Mouse (Mus musculus) gastrocnemius, postnatal 36 days (tissue): ENCODE data around the gene Bicc1. TPM values are rescaled to one million over a fixed set of nuclear protein-coding genes. Genes with fewer than 3 reads are reported as not detected.

Source experiments
- DNase-seq, 2 experiments: peaks; one replicate each; pipeline ENCODE4 v3.0.0; 2022
- intact Hi-C: fragments of 180-260 bp; cut with DNase I; formaldehyde crosslinking; loops from one replicate; pipeline ENCODE4 v1.15.1; 2025
- total RNA-seq, 2 experiments: library from RNA; stranded (reverse); gene quantifications; 2 replicates each; pipeline ENCODE4 v1.2.3; 2021

Gene Bicc1
- total RNA-seq, 2 experiments from 2014 or later = 8.1 to 8.4 TPM

DNA sequence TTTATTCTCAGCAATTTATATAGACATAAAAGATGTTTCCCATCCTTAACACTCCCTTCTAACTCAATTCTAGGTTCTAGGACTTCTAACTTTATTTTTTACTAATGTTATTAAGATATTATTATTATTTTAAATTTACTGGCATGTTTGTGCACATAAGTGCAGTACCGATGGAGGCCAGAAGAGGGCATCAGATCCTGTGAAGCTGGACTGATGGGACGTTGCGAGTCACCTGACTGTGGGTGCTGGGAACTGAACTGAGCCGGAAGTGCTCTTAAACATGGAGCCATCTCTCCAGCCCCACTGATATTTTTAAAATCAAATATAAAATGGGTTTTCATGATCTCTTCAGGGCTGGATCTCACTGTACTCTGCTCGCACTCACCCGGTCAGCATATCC lies 242.8 kb downstream of the Bicc1 start:
- intact Hi-C loops = no loop called here
- DNase-seq = no peak

DNA sequence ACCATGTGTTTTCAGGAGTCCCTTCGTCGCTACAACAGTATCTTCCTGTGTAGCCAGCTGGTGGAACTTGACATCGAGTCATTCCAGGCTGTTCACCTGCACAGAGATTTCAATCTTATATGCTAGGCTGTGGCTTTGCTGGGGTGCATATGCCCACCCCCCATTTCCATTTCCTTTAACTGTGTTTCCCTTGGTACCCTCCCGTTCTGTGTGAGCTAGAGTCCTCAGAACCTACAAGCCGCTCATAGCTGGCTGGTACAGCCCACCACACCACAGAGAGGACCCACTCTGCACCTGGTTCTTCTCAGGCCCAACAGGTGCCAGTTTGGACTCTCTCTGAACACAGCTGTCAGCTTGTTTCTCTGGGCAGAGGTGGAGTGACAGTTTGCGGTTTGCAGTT lies 244.4 kb downstream of the Bicc1 start:
- no peak for DNase-seq
- intact Hi-C loops = no loop called here

DNA sequence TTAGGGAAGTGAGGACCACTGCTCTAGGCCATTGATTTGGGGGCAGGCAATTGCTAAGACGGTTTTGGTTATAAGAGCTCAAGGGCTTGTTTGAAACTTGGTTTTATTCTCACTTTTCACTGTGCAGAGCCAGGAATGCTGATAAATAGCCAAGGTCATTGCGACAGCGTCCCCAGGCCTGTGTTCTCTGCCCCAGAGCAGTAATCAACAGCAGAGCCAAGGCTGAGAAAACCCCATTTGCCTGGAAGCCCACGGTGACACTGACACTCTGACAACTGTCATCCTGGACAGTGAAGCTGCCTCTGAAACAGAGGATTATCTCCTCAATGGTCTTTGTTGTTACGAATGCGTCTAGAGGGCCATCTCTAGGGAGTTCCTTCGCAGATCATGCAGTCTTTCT lies 255.6 kb downstream of the Bicc1 start:
- no peak for DNase-seq
- intact Hi-C loops = no loop called here

DNA sequence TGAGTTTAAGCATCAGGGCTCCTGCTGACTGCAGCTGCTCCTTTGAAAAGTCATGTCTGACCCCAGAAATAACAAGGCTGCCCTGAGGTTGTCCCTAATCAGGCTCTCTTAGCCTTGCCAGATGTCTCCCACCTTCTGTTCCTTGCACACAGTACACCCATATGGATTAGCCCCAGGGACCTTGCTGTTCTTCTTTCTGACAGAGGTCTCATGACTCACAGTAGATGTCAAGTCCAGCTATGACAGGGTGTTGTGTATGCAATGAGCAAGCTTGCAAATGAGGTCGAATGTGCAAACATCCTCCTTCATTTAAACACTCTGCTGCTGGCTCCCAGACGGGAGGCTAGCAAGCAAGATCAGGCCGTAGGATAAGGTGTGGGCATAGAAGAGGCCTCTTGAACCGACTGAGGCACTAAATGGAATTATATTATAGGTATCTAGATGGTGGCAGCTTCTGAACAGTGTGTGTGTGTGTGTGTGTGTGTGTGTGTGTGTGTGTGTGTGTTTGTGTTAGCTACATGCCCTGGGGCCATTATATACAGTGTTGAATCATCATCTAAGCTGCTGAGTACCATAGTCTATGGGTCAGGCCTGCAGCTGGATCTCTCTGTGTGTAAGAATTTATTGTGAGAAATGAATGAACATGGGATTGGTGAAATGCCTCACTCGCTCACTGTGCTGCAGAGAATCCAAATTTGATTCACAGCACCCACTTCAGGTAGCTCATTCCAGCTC lies 256.6 kb downstream of the Bicc1 start:
- intact Hi-C loops = no loop called here
- no peak for DNase-seq

DNA sequence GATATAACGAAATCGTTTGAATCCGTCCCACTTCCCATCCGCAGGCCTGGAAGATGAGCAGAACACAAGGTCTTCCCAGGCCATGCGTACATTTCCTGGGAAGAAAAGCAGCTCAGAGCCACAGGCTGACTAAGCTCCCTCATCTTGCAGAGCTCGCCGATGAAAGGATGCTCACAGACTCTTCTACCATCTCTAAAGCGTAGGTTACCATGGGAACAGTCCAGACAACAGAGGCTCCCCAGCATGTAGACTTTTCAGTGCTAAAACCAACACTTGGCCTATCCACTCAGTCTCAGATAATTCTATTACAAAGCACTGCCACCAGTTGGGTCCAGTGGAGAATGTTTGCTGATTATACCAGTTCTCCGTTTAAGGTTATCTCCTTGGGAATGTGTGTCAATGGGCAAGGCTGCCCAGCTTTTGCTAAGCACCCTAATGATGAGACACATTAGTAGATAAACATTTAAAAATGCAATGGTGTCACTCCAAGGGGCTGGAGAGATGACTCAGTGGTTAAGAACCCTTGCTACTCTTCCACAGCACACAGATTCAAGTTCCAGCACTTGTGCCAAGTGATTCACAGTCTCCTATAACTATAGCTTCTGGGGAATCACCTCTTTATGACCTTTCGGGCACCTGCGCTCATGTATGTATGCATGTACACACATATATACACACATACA lies 258.2 kb downstream of the Bicc1 start:
- DNase-seq = no peak
- intact Hi-C loops = no loop called here

DNA sequence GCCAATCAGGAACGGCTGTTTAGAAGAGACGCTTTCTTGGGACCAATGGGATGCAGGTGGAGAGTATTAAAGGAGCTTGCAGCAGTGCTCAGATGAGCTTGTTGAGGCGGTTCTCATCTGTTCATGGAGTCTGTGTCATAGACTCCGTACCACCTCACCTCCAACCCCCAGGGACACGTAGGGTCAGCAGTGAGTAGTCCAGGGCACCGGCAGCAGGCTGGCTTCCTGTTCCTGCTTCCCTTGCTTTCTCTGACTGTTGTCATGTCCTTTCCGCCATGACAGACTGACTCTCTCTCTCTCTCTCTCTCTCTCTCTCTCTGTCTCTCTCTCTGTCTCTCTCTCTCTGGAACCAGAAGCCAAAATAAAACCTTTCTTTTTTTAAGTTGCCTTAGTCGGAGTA lies 263.6 kb downstream of the Bicc1 start:
- intact Hi-C loops = no loop called here
- DNase-seq = no peak

DNA sequence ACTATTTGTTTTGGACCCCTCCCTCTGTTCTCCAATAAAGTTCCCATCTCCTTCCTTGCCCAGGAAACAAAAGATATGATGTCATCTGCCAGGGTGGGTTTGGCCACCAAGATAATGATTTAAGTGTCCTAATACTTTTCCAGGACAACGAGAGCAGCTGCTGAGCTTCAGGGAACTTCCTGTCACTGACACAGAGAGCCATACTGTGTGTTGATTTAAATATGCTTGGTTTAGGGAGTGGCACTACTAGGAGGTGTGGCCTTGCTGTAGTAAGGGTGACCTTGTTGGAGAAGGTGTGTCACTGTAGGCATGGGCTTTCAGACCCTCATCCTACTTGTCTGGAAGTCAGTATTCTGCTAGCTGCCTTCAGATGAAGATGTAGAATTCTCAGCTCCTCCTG lies 281.5 kb downstream of the Bicc1 start:
- DNase-seq = no peak
- intact Hi-C loops = no loop called here

DNA sequence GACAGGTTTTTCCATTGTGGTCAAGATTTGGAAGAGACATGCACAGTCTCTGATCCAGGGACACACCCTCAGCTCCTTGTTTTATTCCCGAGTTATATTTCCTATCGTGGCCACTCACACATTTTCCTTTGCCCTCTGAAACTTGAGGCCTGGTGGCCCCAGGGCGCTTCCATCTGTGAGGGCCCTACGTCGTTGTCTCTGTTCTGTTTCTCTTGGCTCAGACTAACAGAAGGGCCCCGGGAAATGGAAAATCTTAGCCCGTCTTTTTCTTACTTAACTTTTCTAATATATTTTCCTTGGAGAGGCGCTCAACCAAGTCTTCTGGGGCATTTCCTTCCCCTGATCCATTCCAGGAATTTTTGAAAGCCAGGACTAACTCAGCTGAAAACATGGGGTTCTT lies 281.9 kb downstream of the Bicc1 start:
- intact Hi-C loops = no loop called here
- DNase-seq = no peak

DNA sequence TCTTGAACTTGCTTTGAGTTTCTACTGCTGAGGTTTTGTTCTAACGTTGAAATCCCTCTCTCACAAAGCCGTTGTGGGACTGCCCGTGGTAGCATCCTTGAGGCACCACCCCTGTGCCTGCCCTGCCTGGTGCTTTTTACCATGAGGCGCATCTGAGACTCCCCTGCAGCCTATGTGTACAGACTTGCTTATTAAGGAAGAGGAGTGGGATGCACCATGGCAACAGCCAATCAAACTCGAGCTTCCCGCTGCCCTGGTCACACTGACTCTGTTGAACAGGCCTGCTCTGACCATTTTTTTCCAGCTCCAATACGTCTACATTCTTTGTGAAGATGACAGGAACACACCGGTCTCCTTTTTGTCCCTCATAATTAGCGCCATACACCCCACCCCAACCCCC lies 283.0 kb downstream of the Bicc1 start:
- intact Hi-C loops = no loop called here

DNA sequence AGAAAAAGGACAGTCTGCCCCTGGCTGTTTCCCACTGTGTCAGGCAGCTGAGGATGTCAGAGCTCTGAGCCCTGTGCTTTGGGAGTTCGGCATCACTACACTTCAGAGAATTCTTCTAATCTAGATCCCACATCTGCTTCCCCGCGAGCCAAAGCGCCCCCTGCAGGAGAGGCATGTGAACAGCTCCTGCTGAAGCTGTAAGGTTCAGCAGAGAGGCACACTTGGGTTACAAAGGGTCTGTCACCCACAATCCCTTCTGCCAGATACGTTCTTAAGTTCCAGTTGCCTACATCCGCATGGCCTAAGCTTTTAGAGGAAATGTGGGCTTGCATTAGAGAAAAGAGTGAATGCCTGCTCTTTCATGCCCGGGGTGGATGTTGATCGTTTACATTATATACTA lies 283.4 kb downstream of the Bicc1 start:
- DNase-seq = no peak
- intact Hi-C loops = no loop called here

More for the DNA sequence above, 283.0 kb downstream of the Bicc1 start:
- no peak for DNase-seq

DNA sequence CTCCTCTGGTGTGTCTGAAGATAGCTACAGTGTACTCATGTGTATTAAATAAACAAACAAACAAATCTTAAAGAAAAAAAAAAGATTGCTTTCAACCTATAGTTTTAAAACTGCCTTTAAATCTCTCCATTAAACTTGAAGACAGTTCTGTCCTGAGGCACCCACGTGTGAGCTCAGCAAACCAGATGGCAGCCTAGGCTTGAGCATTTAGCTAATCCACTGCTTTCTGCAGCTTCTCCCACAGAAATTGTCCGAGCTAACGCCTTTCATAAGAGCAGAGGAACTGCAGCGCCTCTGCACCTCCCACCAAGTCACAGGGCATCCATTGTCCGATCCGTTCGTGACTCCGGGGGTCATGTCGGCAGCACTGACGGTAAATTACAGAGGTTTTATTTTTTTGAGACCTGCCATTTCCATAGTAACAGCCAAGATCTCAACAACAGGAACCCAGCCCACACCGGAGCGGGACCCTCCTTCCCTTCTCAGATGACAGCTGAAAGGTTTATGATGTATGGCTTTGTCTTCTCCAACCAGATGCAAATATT lies 284.4 kb downstream of the Bicc1 start:
- intact Hi-C loops = no loop called here
- DNase-seq = no peak

Other genes with a start within 250 kb of the Bicc1 start
- 10 to 100 TPM; 51.6 to 56.4 TPM for gene Tfam, start 78.6 kb upstream of the Bicc1 start, total RNA-seq
- 100 to 1,000 TPM; 152 to 220 TPM for gene Ube2d1, start 125.6 kb upstream of the Bicc1 start, total RNA-seq
- 100 to 1,000 TPM; 201 to 223 TPM for gene Cisd1, start 185.3 kb upstream of the Bicc1 start, total RNA-seq
- gene Ipmk, start 188.1 kb upstream of the Bicc1 start, total RNA-seq = 10 to 100 TPM; 14.8 to 16.9 TPM